Mouse (Mus musculus): Measurements from ENCODE around the gene H6pd. TPM values are rescaled to one million over a fixed set of nuclear protein-coding genes. Genes with fewer than 3 reads are reported as not detected.

Gene H6pd
- polyA plus RNA-seq, 1 experiment, result 13.7 TPM

DNA sequence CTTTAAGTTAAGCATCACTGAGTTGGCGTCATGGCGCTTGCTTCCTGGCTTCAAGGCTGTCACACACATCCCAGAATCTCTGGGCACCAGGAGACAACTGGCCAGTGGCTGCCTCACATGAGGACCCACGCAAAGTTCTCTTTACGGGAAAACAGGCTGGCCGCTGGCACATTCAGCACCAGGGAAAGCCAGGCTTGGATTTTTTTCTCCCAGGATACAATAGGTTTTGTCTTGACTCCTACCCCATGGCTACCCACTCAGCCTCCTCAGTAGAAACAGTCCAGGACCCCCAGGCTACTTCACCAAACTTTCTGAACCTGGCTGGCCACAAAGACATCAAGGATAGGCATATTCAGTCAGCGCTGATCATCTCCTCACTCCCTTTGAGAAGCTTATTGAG lies 73.4 kb downstream of the H6pd start:
- H3K36me3 ChIP-seq (ENCODE audit: control insufficient read depth, insufficient read depth, low read length, poor library complexity, severe bottlenecking), result no peaks in the 10 kb centered on the region
- no peak overlapping the region for H3K9ac ChIP-seq (ENCODE audit: low read depth, poor library complexity, severe bottlenecking)
- no peak overlapping the region for H3K4me3 ChIP-seq (ENCODE audit: low read depth, low read length)
- TF ChIP-seq CTCF (IDR thresholded peaks at IDR 0.05; ENCODE audit: low read depth, low read length) (no peak), POLR2A (IDR thresholded peaks at IDR 0.05; ENCODE audit: insufficient read depth, low read length) (no peak), EP300 (IDR thresholded peaks at IDR 0.05; ENCODE audit: insufficient read depth, low read depth, low read length) (no peak)
- no peaks in the 10 kb centered on the region for H3K27me3 ChIP-seq (ENCODE audit: control insufficient read depth, insufficient read depth, low read length, poor library complexity, severe bottlenecking)
- H3K27ac ChIP-seq (ENCODE audit: insufficient read depth, low read length), result no peak overlapping the region
- H3K4me1 ChIP-seq (ENCODE audit: control insufficient read depth, insufficient read depth, low read length), result peaks cover 9% of the 10 kb centered on the region
- H3K9me3 ChIP-seq (replicated peaks; ENCODE audit: control insufficient read depth, insufficient read depth, low read length, poor library complexity, severe bottlenecking), result no peaks in the 10 kb centered on the region

DNA sequence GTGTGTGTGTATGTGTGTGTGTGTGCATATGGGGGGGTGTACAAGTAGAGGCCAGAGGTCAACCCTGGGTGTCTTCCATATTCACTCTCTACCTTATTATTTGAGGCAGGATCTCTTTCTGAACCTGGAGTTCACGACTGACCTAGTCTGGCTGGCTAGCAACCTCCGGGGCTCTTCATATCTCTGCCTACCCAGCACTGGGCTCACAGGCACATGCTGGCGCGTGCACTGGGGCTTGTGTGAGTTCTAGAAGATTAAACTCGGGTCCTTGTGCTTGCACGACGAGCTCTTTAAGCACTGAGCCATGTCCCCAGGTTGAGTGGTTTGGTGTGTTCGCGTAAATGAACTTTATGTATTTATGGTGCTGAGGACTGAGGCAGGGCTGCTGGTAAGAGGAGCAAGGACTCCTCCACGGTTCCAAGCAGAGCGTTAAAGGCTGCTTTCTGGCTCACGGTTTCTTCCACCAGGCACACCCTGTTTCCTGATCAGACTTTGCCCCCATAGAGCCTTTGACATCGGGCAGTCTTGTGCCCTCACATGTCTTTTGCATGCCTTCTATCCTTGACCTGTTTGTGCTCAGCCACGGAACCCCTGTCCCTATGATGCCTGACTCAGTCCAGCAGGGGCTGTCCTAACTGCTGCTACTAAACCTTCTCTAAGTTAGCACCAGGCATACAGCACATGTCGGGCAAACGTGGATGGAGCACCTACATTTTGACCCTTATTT lies 75.1 kb downstream of the H6pd start:
- no peak overlapping the region for H3K27ac ChIP-seq (ENCODE audit: insufficient read depth, low read length)
- TF ChIP-seq POLR2A (IDR thresholded peaks at IDR 0.05; ENCODE audit: insufficient read depth, low read length) (no peak), EP300 (IDR thresholded peaks at IDR 0.05; ENCODE audit: insufficient read depth, low read depth, low read length) (no peak), CTCF (IDR thresholded peaks at IDR 0.05; ENCODE audit: low read depth, low read length) (no peak)
- no peak overlapping the region for H3K4me3 ChIP-seq (ENCODE audit: low read depth, low read length)

DNA sequence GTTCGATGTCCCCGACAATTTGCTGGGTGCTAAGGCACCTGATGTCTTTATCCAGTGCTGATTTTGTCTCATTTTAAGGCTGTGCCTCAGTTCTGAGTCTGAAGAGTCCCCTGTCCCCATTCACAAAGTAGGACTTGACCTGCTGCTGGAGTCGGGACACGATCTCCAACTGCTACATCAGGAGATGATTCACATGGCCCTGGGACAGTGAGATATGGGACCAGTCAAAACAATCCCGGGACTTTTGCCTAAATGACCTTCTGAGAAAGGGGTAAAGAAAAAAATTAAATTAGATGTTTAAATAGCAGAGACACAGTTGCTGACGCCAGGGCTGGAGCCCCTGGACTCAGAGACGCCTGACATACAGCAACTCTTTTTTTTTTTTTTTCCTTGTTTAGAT lies 75.8 kb downstream of the H6pd start:
- no peak for TF ChIP-seq POLR2A (IDR thresholded peaks at IDR 0.05; ENCODE audit: insufficient read depth, low read length)
- no peak for TF ChIP-seq CTCF (IDR thresholded peaks at IDR 0.05; ENCODE audit: low read depth, low read length)
- no peak for TF ChIP-seq EP300 (IDR thresholded peaks at IDR 0.05; ENCODE audit: insufficient read depth, low read depth, low read length)
- Histone ChIP-seq H3K4me3 (ENCODE audit: low read depth, low read length) (no peak overlapping the region), H3K9ac (ENCODE audit: low read depth, poor library complexity, severe bottlenecking) (no peak overlapping the region), H3K27ac (ENCODE audit: insufficient read depth, low read length) (no peak overlapping the region), H3K9me3 (replicated peaks; ENCODE audit: control insufficient read depth, insufficient read depth, low read length, poor library complexity, severe bottlenecking) (no peaks in the 10 kb centered on the region), H3K4me1 (ENCODE audit: control insufficient read depth, insufficient read depth, low read length) (peaks cover 4% of the 10 kb centered on the region), H3K27me3 (ENCODE audit: control insufficient read depth, insufficient read depth, low read length, poor library complexity, severe bottlenecking) (no peaks in the 10 kb centered on the region), H3K36me3 (ENCODE audit: control insufficient read depth, insufficient read depth, low read length, poor library complexity, severe bottlenecking) (no peaks in the 10 kb centered on the region)

More for the DNA sequence above, 75.1 kb downstream of the H6pd start:
- H3K36me3 ChIP-seq (ENCODE audit: control insufficient read depth, insufficient read depth, low read length, poor library complexity, severe bottlenecking), result no peaks in the 10 kb centered on the region
- peaks cover 6% of the 10 kb centered on the region for H3K4me1 ChIP-seq (ENCODE audit: control insufficient read depth, insufficient read depth, low read length)
- H3K9me3 ChIP-seq (replicated peaks; ENCODE audit: control insufficient read depth, insufficient read depth, low read length, poor library complexity, severe bottlenecking), result no peaks in the 10 kb centered on the region
- H3K27me3 ChIP-seq (ENCODE audit: control insufficient read depth, insufficient read depth, low read length, poor library complexity, severe bottlenecking), result no peaks in the 10 kb centered on the region
- H3K9ac ChIP-seq (ENCODE audit: low read depth, poor library complexity, severe bottlenecking), result no peak overlapping the region

DNA sequence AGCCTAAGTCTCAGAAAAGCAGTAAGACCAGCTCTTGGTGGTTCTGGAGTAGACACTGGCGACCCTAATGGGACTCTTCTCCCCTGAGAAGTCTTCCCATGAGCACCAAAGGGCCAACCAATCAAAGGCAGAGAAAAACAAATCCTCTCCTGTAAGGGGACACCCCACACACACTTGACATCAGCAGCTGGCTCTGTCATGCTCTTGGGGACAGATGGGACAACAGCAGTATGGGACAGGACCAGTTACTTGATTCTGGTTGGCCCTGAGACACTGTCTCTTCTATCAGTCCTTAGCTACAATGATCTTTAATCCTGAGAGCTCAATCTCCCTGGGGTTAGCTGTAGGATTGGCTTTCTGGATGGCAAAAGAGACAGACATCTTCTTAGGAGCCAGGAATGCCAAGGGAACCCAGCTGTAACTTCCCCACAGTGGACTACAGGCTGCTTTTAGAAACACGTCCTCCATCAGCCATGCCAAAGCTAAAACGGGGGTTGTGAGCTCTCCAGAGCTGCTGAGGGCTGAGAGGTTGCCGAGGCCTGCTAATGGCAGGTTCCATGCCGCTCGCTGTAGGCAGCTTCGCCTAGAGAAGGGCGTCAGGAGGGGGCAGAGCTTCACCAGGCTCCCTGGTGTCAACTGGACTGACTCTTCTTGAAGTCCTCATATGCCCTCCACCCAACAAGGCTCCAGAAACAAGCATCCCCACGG lies 76.6 kb downstream of the H6pd start:
- no peak overlapping the region for H3K27ac ChIP-seq (ENCODE audit: insufficient read depth, low read length)
- no peaks in the 10 kb centered on the region for H3K27me3 ChIP-seq (ENCODE audit: control insufficient read depth, insufficient read depth, low read length, poor library complexity, severe bottlenecking)
- H3K4me1 ChIP-seq (ENCODE audit: control insufficient read depth, insufficient read depth, low read length), result no peaks in the 10 kb centered on the region
- no peak for TF ChIP-seq CTCF (IDR thresholded peaks at IDR 0.05; ENCODE audit: low read depth, low read length)
- TF ChIP-seq POLR2A (IDR thresholded peaks at IDR 0.05; ENCODE audit: insufficient read depth, low read length), result no peak
- no peak overlapping the region for H3K4me3 ChIP-seq (ENCODE audit: low read depth, low read length)
- H3K9ac ChIP-seq (ENCODE audit: low read depth, poor library complexity, severe bottlenecking), result no peak overlapping the region
- no peaks in the 10 kb centered on the region for H3K36me3 ChIP-seq (ENCODE audit: control insufficient read depth, insufficient read depth, low read length, poor library complexity, severe bottlenecking)
- no peaks in the 10 kb centered on the region for H3K9me3 ChIP-seq (replicated peaks; ENCODE audit: control insufficient read depth, insufficient read depth, low read length, poor library complexity, severe bottlenecking)

DNA sequence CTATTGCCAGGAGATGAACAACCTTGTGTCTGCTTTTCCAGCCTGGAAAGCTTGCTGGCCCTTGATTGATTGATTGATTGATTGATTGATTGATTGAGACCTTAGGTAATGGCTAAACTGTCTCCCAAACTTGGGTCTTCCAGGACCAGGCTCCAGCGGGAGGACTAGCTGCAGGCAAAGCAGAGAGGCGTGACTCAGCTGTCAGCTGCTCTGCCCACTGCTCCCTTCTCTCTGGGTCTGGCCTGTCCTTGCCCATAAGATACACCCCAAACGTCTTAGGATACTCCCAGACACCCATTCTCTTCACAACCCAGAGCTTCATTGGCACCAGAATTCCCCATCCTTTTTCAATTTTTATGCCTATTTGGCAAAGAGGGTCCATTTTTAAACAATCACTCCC lies 78.1 kb downstream of the H6pd start:
- Histone ChIP-seq H3K36me3 (ENCODE audit: control insufficient read depth, insufficient read depth, low read length, poor library complexity, severe bottlenecking) (no peaks in the 10 kb centered on the region), H3K9me3 (replicated peaks; ENCODE audit: control insufficient read depth, insufficient read depth, low read length, poor library complexity, severe bottlenecking) (no peaks in the 10 kb centered on the region), H3K27ac (ENCODE audit: insufficient read depth, low read length) (no peak overlapping the region), H3K27me3 (ENCODE audit: control insufficient read depth, insufficient read depth, low read length, poor library complexity, severe bottlenecking) (no peaks in the 10 kb centered on the region), H3K9ac (ENCODE audit: low read depth, poor library complexity, severe bottlenecking) (no peak overlapping the region), H3K4me3 (ENCODE audit: low read depth, low read length) (no peak overlapping the region), H3K4me1 (ENCODE audit: control insufficient read depth, insufficient read depth, low read length) (no peaks in the 10 kb centered on the region)
- TF ChIP-seq EP300 (IDR thresholded peaks at IDR 0.05; ENCODE audit: insufficient read depth, low read depth, low read length) (no peak), POLR2A (IDR thresholded peaks at IDR 0.05; ENCODE audit: insufficient read depth, low read length) (no peak), CTCF (IDR thresholded peaks at IDR 0.05; ENCODE audit: low read depth, low read length) (no peak)

Other genes starting within 250 kb of the H6pd start
- 10.2 and 11.9 TPM in 2 replicates for gene Slc25a33, start 234.7 kb downstream of the H6pd start, polyA plus RNA-seq (2011; ENCODE audit: insufficient read depth, insufficient read length, low read depth, missing spikeins)
- 28.1 and 28.7 TPM in 2 replicates for gene Spsb1, start 54.0 kb downstream of the H6pd start, polyA plus RNA-seq (2011; ENCODE audit: insufficient read depth, insufficient read length, low read depth, missing spikeins)
- 2.2 and 2.7 TPM in 2 replicates for gene Gpr157, start 78.3 kb upstream of the H6pd start, polyA plus RNA-seq (2011; ENCODE audit: insufficient read depth, insufficient read length, low read depth, missing spikeins)
- 2.2 TPM in 2 replicates for gene Slc2a5, start 110.3 kb upstream of the H6pd start, polyA plus RNA-seq (2011; ENCODE audit: insufficient read depth, insufficient read length, low read depth, missing spikeins)
- gene Slc2a7, start 139.9 kb upstream of the H6pd start, polyA plus RNA-seq (2011; ENCODE audit: insufficient read depth, insufficient read length, low read depth, missing spikeins), result not detected in 2 replicates
- not detected in 2 replicates for gene Car6, start 192.3 kb upstream of the H6pd start, polyA plus RNA-seq (2011; ENCODE audit: insufficient read depth, insufficient read length, low read depth, missing spikeins)
- 1,323 and 1,403 TPM in 2 replicates for gene Eno1, start 227.7 kb upstream of the H6pd start, polyA plus RNA-seq (2011; ENCODE audit: insufficient read depth, insufficient read length, low read depth, missing spikeins)

Data from ES-Bruce4 (cell line).